Mouse (Mus musculus): ENCODE data around the gene Zfp687.

GRCm38 (mm10) chr3:95014428-95015151 is 658 bp downstream of the Zfp687 start:
- TF ChIP-seq POLR2A (IDR thresholded peaks at IDR 0.05; ENCODE audit: borderline replicate concordance, low read depth, low read length) (no peak), CTCF (IDR thresholded peaks at IDR 0.05; ENCODE audit: low read depth, low read length) (no peak)
